Mouse (Mus musculus) NIH3T3 (cell line): ENCODE measurements around the gene Gm9844.

Source experiments
- DNase-seq: peaks from one replicate; pipeline ENCODE4 v3.0.0-alpha.2; 2012; ENCODE audit warnings: low read depth

The Gm9844 gene

GRCm38 (mm10) chr7:24901842-24902241 lies 39.8 kb downstream of the Gm9844 start:
- no peak for DNase-seq

GRCm38 (mm10) chr7:24902264-24902629 lies 40.2 kb downstream of the Gm9844 start:
- no peak for DNase-seq

- DNase-seq: peak; percentile 73
Observed at GRCm38 (mm10) chr7:24902630-24903443, 40.8 kb downstream of the Gm9844 start, which contains the start of gene Arhgef1. Gene Arhgef1 (plus strand): TSS chr7:24902912.

- DNase-seq: no peak
Observed at GRCm38 (mm10) chr7:24903444-24903825, 41.4 kb downstream of the Gm9844 start.

GRCm38 (mm10) chr7:24904070-24904483 lies 42.1 kb downstream of the Gm9844 start:
- DNase-seq: peak; percentile 99

GRCm38 (mm10) chr7:24904936-24905335 lies 42.9 kb downstream of the Gm9844 start:
- DNase-seq: peak; percentile 86

GRCm38 (mm10) chr7:24906551-24906950 lies 44.5 kb downstream of the Gm9844 start:
- peak; percentile 47 for DNase-seq

- no peak for DNase-seq
Observed at GRCm38 (mm10) chr7:24907211-24907748, 45.3 kb downstream of the Gm9844 start.
